Mouse (Mus musculus): ENCODE data around the gene Taco1.

DNA sequence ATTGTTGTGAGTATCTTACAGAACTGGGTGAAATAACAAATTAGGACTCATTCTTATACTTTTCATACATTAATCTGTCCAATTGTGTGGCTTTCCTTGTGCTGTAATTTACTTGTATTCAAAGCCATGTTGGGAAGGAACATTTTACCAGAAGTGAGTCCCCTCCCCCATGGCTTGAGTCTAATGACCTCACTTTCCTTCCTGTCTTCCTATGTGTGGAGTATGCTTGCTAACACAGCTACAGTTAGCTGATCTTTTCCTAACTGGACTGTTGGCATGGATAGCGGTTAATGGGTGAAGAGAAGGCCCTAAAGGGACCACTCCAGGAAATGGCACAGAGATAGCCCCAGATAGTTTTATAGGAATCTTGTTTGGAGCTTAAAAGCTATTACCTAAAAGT is 32.4 kb downstream of the Taco1 start:
- TF ChIP-seq CTCF (IDR thresholded peaks at IDR 0.05; ENCODE audit: insufficient read depth, low read depth, low read length) (no peak), POLR2A (IDR thresholded peaks at IDR 0.05; ENCODE audit: insufficient read depth, low read depth, low read length) (no peak)
